Mouse (Mus musculus): ENCODE measurements around the gene Prpf4b. TPM values are rescaled to one million over a fixed set of nuclear protein-coding genes. Genes with fewer than 3 reads are reported as not detected.

Prpf4b gene
- polyA plus RNA-seq (2014; fragmentation: Illumina TruSeq; extraction: RNeasy Lipid Tissue Mini Kit (QIAGEN cat#74804); ENCODE audit: insufficient read depth, low read depth, low replicate concordance), result 33.5 TPM

DNA sequence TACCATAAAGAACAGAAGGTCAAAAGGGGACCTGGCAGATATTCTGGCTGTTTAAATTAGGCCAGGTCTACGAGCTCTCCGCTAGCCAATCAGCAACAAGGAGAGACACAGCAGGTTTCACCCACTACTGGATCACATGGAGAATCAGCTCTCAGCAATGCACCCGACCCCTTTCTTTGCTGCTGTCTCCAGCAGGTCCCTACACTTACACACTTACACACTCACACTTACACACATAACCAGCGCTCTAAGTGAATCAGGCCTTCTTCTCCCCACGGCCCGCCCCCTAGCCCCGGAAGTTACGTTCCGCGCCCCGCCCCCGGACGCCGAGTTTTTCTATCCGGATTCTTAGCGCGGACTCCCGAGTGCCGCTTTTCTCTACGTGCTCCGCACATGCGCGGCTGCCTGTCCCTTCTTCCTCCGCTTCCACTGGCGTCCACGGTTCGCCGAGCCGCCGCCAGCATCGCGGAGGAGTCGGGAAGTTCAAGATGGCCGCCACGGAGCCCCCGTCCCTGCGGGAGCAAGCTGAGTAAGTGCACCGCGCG is at the start of gene Prpf4b:
Gene Prpf4b, plus strand, starts transcription at position 137 of the 545 bp plus-strand sequence.

DNA sequence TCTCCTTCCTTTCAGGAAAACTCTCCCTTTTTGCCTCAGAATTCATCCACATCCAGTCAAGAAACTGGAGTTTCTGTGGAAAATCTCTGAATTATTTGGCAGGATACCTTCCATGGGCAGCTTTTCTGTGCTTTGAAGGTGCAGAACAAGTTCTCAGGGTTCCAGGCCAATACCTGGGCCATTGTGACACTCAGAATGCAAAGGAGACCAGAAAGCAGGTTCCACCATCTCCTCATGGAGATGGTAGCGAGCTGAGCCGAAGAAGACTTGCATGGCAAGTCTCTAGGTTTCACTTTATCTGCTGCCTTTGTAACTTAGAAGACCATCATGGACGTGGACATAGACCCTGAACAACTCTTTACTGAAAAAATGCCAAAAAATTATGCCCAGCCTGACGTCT is 49.1 kb downstream of the Prpf4b start, which contains the start of the genes Fam217a and 4933417A18Rik:
Gene Fam217a, minus strand, starts transcription at position 101 of the 400 bp plus-strand sequence.
Gene 4933417A18Rik, plus strand, starts transcription at position 200 of the 400 bp plus-strand sequence.

Other genes with a start within 250 kb of the Prpf4b start
- 139 TPM for gene Pxdc1, start 221.8 kb upstream of the Prpf4b start, polyA plus RNA-seq (2014; fragmentation: Illumina TruSeq; extraction: RNeasy Lipid Tissue Mini Kit (QIAGEN cat#74804); ENCODE audit: insufficient read depth, low read depth, low replicate concordance)
- not detected for gene Fam50b, start 140.5 kb upstream of the Prpf4b start, polyA plus RNA-seq (2014; fragmentation: Illumina TruSeq; extraction: RNeasy Lipid Tissue Mini Kit (QIAGEN cat#74804); ENCODE audit: insufficient read depth, low read depth, low replicate concordance)
- 0.43 TPM for gene Fam217a, start 49.0 kb downstream of the Prpf4b start, polyA plus RNA-seq (2014; fragmentation: Illumina TruSeq; extraction: RNeasy Lipid Tissue Mini Kit (QIAGEN cat#74804); ENCODE audit: insufficient read depth, low read depth, low replicate concordance)
- not detected for gene 4933417A18Rik, start 49.1 kb downstream of the Prpf4b start, polyA plus RNA-seq (2014; fragmentation: Illumina TruSeq; extraction: RNeasy Lipid Tissue Mini Kit (QIAGEN cat#74804); ENCODE audit: insufficient read depth, low read depth, low replicate concordance)
- 0.82 TPM for gene Eci3, start 88.5 kb downstream of the Prpf4b start, polyA plus RNA-seq (2014; fragmentation: Illumina TruSeq; extraction: RNeasy Lipid Tissue Mini Kit (QIAGEN cat#74804); ENCODE audit: insufficient read depth, low read depth, low replicate concordance)
- gene Eci2, start 151.8 kb downstream of the Prpf4b start, polyA plus RNA-seq (2014; fragmentation: Illumina TruSeq; extraction: RNeasy Lipid Tissue Mini Kit (QIAGEN cat#74804); ENCODE audit: insufficient read depth, low read depth, low replicate concordance), result 65.4 TPM